Mouse (Mus musculus) spleen, adult 2 months (tissue): Measurements from ENCODE around the gene Klf1. TPM values are rescaled to one million over a fixed set of nuclear protein-coding genes. Genes with fewer than 3 reads are reported as not detected.
A peak's percentile ranks its signal among the peaks of the same experiment; 100 is the strongest.

Experiments
- DNase-seq, 2 experiments: peaks; one replicate each; pipeline versions ENCODE4 v3.0.0 to v3.0.0-alpha.2; 2012 to 2021; ENCODE audit warnings: low spot score in 2 of 2, low read depth in 1 of 2
- H3K27ac ChIP-seq: fragments of 200-500 bp; 2 replicates; pipeline ENCODE4 v1.5.1; 2012; ENCODE audit warnings: low read length, inconsistent platforms; ENCODE audit not compliant: insufficient read depth
- H3K27me3 ChIP-seq: fragments of 200-500 bp; 2 replicates; pipeline ENCODE4 v1.6.1; 2012; ENCODE audit warnings: mild to moderate bottlenecking, moderate library complexity, low read length, inconsistent platforms; ENCODE audit not compliant: control insufficient read depth, insufficient read depth
- H3K36me3 ChIP-seq: fragments of 200-500 bp; 2 replicates; pipeline ENCODE4 v1.6.1; 2012; ENCODE audit warnings: mild to moderate bottlenecking, low read length, inconsistent platforms; ENCODE audit not compliant: control insufficient read depth, insufficient read depth
- H3K4me1 ChIP-seq: fragments of 200-500 bp; 2 replicates; pipeline ENCODE4 v1.6.1; 2011; ENCODE audit warnings: inconsistent platforms; ENCODE audit not compliant: control insufficient read depth, insufficient read depth, insufficient read length
- H3K4me3 ChIP-seq: fragments of 200-500 bp; 2 replicates; pipeline ENCODE4 v1.5.1; 2011; ENCODE audit warnings: mild to moderate bottlenecking, inconsistent platforms; ENCODE audit not compliant: insufficient read depth, insufficient read length; ENCODE audit errors: extremely low read depth
- CTCF ChIP-seq: fragments of 200-500 bp; IDR thresholded peaks from 2 replicates; pipeline ENCODE4 v1.5.1; 2011; ENCODE audit warnings: mild to moderate bottlenecking, inconsistent platforms; ENCODE audit not compliant: insufficient read depth, insufficient read length, insufficient replicate concordance; ENCODE audit errors: extremely low read depth
- POLR2A ChIP-seq: fragments of 200-500 bp; IDR thresholded peaks from 2 replicates; pipeline ENCODE4 v1.6.1; 2011; ENCODE audit warnings: low read depth, low read length, inconsistent platforms
- WGBS: fragments of 180-500 bp; shearing (Covaris S2); methylation state at CpG from one replicate; pipeline ENCODE4 v1.1.7; 2018; 5-methylcytosine and 5-hydroxymethylcytosine counted together
- polyA plus RNA-seq: library from polyadenylated mRNA; depleted of rRNA; stranded (reverse); fragments of >200 nt; gene quantifications from 2 replicates; pipeline ENCODE4 v1.2.3, GENCODE M21; 2012

Gene Klf1
- polyA plus RNA-seq, 1 experiment: 46.5 TPM

DNA sequence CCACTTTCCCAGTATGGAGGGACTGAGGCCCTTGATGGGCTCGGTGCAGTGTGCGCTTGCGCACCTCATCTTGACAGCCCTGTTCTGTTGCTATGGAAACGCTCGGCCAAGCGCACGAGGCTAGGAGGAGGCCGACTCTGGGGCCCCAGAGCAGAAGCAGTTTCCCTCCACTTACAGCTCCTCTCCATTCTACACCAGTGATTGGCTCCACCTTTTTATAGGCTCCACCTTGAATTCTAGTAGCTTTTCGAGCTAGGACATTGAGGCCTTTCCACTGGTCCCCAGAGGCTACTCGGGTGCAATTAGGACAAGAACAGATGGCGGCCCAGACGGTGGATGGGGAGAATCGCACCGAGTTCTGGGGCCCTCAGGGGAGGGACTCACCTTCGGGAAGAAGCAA is 33.1 kb downstream of the Klf1 start:
- Histone ChIP-seq H3K27me3 (peaks cover 14% of the 10 kb centered on the region), H3K27ac (no peak overlapping the region), H3K36me3 (no peaks in the 10 kb centered on the region), H3K4me1 (peaks cover 8% of the 10 kb centered on the region; the same call in 1 of the 2 replicates), H3K4me3 (no peak overlapping the region)
- TF ChIP-seq CTCF (no peak), POLR2A (no peak)
- 4% methylated on average over 15 of the region's 15 CpGs for WGBS
- DNase-seq: no peak

DNA sequence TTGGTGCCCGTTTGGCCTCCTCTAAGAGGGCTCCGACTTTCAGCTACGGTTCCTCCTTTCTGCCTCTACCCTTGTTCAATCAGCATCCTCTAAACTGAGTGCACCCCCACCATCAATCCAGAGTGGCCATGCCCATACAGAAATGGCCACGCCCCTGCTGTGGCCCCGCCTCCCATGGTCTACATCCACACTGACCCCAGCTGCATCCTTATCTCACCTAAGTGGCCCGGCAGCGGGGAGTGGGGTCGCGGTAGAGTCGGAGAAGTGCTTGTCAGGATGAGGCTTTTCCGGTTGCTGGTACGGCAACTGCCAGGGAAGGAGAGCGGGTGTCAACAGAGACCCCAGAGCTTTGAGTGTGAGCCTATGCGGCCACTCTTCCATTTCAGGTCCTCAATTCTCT is 33.8 kb downstream of the Klf1 start:
- DNase-seq: no peak
- H3K36me3 ChIP-seq: no peaks in the 10 kb centered on the region
- H3K27ac ChIP-seq: no peak overlapping the region
- H3K4me1 ChIP-seq: peaks cover 8% of the 10 kb centered on the region; the same call in 1 of the 2 replicates
- H3K27me3 ChIP-seq: peaks cover 14% of the 10 kb centered on the region
- WGBS: 5% methylated on average over 14 of the region's 14 CpGs
- no peak overlapping the region for H3K4me3 ChIP-seq
- TF ChIP-seq POLR2A (no peak), CTCF (no peak)

DNA sequence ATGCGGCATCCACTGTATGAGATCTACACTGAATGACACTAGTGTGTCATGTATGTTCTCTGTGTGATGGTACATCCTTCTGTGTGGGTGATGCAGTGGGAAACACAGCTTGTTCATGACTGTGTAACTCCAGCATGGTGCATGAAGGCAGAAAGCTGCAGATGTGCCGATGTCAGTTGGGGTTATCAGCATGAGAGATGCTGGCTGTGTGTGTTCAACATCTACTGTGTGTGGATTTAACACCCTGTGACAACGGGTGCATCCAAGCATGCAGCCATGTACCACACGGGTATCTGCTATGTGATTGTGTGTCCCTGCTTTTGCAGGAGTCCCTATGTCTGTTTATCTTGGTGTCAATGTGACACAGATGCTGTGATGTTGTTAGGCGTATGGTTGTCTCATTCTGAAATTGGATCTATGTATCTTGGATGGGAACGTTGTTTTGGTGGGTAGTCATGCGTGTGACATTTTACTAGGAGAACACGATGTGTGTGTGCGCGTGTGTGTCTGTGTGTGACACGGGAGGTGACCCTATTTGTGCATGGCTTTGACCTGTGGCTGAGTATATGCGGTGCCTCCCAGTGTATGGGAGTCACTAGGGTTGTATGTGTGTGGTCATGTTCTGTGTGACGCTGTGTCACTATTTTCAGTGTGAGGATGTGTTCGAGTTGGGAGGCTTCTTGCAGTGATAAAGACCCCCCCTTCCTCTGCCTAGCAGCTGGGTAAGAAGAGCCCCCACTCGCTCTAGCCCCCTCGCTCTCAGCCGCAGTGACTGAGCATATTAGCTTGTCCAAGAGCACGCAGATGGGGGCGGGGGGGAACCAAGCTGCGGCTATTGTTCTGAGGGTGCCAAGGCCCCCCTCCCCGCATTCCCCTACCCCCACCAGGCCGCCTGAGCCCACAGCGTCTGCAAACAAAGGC is 34.6 kb downstream of the Klf1 start:
- peaks cover 14% of the 10 kb centered on the region for H3K27me3 ChIP-seq
- H3K4me3 ChIP-seq: no peak overlapping the region
- H3K36me3 ChIP-seq: no peaks in the 10 kb centered on the region
- H3K27ac ChIP-seq: no peak overlapping the region
- 24% methylated on average over 23 of the region's 23 CpGs for WGBS
- TF ChIP-seq POLR2A: no peak
- TF ChIP-seq CTCF: no peak
- peaks cover 8% of the 10 kb centered on the region; the same call in 1 of the 2 replicates for H3K4me1 ChIP-seq
- no peak for DNase-seq

GRCm38 (mm10) chr8:84936962-84937546 is 35.3 kb downstream of the Klf1 start, which contains the start of gene Mast1:
Mast1 (minus strand) TSS chr8:84937359.
- Histone ChIP-seq H3K4me3 (peak within 1 kb of the TSS; percentile 47; the same call in 1 of the 2 replicates), H3K27me3 (peaks cover 14% of the 10 kb centered on the region), H3K36me3 (no peaks in the 10 kb centered on the region), H3K4me1 (peaks cover 8% of the 10 kb centered on the region; the same call in 1 of the 2 replicates), H3K27ac (no peak within 1 kb of the TSS)
- peak; percentile 63 for TF ChIP-seq CTCF
- no peak for TF ChIP-seq POLR2A
- peak in 1 of 2 experiments; percentile 46 for DNase-seq
- WGBS: 2% methylated on average over 44 of the region's 50 CpGs

- Histone ChIP-seq H3K4me3 (no peak overlapping the region), H3K27me3 (peaks cover 14% of the 10 kb centered on the region), H3K27ac (no peak overlapping the region), H3K4me1 (peaks cover 8% of the 10 kb centered on the region; the same call in 1 of the 2 replicates), H3K36me3 (no peaks in the 10 kb centered on the region)
- WGBS: 60% methylated on average over 13 of the region's 13 CpGs
- no peak for DNase-seq
- TF ChIP-seq CTCF: no peak
- TF ChIP-seq POLR2A: no peak
Measured at GRCm38 (mm10) chr8:84937620-84938485, 36.1 kb downstream of the Klf1 start.

DNA sequence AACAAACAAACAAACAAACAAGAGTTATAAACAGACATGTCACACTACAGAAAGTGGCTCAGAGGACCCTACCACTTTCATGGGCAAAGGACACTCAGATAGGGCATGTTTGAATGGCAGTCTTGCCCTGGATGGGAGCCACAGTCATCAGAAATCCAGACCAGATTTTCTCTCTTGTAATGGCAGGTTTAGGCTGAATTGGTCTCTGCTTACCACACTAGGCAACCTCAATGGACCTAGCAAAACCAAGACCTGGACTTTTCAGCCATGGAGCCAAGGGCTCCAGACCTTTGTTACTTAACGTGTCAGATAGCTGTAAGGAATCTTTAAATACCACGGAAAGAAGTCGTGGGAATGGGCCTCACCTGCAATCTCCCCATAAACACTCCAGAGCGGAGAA is 42.0 kb downstream of the Klf1 start:
- no peak for TF ChIP-seq POLR2A
- TF ChIP-seq CTCF: no peak
- WGBS: 41% methylated on average over 4 of the region's 4 CpGs
- no peak for DNase-seq
- H3K27me3 ChIP-seq: peaks cover 22% of the 10 kb centered on the region
- no peaks in the 10 kb centered on the region for H3K36me3 ChIP-seq
- no peak overlapping the region for H3K4me3 ChIP-seq
- H3K4me1 ChIP-seq: peaks cover 4% of the 10 kb centered on the region
- H3K27ac ChIP-seq: no peak overlapping the region
